Mouse (Mus musculus): ENCODE results near the gene Glt1d1. TPM values are rescaled to one million over a fixed set of nuclear protein-coding genes. Genes with fewer than 3 reads are reported as not detected.

Gene Glt1d1
- polyA plus RNA-seq, 1 experiment from 2014 or later, result 1.1 TPM

DNA sequence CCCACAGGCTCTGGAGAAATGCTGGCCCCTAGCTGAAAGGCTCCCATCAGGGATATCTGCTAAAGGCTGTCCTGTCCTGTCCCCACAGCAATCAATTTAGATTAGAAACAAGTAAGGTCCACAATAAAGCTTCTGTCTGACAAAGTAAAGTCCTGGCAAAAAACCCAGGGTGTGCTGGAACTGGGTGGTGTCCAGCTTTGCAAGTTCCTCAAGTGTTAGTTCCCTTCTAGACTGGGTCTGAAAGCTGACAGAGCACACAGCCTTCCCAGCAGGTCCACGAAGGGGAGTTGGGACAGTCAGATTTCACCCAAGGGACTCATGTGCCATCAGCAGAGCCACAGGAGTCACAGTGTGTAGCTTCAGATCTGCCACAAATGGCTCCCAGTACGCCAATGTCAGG is 24.6 kb upstream of the Glt1d1 start:
- peaks cover 6% of the 10 kb centered on the region; the same call in 1 of the 2 replicates for H3K4me1 ChIP-seq (ENCODE audit: control insufficient read depth, insufficient read depth, low read length)
- H3K9ac ChIP-seq (replicated peaks; ENCODE audit: low read length), result no peak overlapping the region
- H3K9me3 ChIP-seq (ENCODE audit: control insufficient read depth, low read length), result no peaks in the 10 kb centered on the region
- H3K27ac ChIP-seq (replicated peaks; ENCODE audit: low read depth, low read length), result no peak overlapping the region
- H3K4me2 ChIP-seq (ENCODE audit: low read length), result no peak overlapping the region
- 96% methylated on average over 2 of the region's 2 CpGs for WGBS
- no peak for DNase-seq
- peaks cover 51% of the 10 kb centered on the region for H3K36me3 ChIP-seq (ENCODE audit: control insufficient read depth, insufficient read depth, low read length)
- H3K27me3 ChIP-seq (ENCODE audit: control insufficient read depth, insufficient read depth, low read length), result no peaks in the 10 kb centered on the region
- ATAC-seq (ENCODE audit: low FRiP score, low TSS enrichment), result no peak
- no peak overlapping the region for H3K4me3 ChIP-seq (replicated peaks; ENCODE audit: low read depth, low read length)

DNA sequence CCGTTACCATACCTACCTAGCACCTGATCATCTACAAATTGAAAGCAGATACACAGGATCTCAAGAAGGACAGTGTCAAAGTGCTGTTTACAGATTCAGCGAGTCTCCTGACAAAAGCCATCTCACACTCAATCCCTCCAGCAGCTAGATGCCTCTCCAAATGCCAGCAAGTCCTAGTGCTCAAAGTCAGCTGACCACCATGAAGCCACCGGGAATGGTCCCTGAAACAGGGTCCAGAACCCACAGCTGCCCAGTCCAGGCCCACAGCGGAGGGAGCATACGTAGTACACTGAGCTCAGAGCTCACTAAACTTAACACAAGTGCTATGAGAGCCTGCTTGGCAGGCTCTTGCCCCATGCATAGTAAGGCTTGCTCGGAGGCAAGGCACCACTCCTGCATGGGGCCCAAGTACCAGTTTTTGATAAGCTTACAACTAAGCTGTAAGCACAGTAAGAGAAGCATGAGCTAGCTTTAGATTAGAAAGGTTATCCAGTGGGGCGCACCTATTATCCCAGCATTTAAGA is 22.8 kb upstream of the Glt1d1 start:
- Histone ChIP-seq H3K9me3 (ENCODE audit: control insufficient read depth, low read length) (no peaks in the 10 kb centered on the region), H3K27ac (replicated peaks; ENCODE audit: low read depth, low read length) (no peak overlapping the region), H3K4me3 (replicated peaks; ENCODE audit: low read depth, low read length) (no peak overlapping the region), H3K36me3 (ENCODE audit: control insufficient read depth, insufficient read depth, low read length) (peaks cover 33% of the 10 kb centered on the region), H3K4me1 (ENCODE audit: control insufficient read depth, insufficient read depth, low read length) (peaks cover 10% of the 10 kb centered on the region; the same call in 1 of the 2 replicates), H3K27me3 (ENCODE audit: control insufficient read depth, insufficient read depth, low read length) (no peaks in the 10 kb centered on the region), H3K9ac (replicated peaks; ENCODE audit: low read length) (no peak overlapping the region), H3K4me2 (ENCODE audit: low read length) (no peak overlapping the region)
- 90% methylated on average over 7 of the region's 7 CpGs for WGBS
- no peak for ATAC-seq (ENCODE audit: low FRiP score, low TSS enrichment)
- no peak for DNase-seq

DNA sequence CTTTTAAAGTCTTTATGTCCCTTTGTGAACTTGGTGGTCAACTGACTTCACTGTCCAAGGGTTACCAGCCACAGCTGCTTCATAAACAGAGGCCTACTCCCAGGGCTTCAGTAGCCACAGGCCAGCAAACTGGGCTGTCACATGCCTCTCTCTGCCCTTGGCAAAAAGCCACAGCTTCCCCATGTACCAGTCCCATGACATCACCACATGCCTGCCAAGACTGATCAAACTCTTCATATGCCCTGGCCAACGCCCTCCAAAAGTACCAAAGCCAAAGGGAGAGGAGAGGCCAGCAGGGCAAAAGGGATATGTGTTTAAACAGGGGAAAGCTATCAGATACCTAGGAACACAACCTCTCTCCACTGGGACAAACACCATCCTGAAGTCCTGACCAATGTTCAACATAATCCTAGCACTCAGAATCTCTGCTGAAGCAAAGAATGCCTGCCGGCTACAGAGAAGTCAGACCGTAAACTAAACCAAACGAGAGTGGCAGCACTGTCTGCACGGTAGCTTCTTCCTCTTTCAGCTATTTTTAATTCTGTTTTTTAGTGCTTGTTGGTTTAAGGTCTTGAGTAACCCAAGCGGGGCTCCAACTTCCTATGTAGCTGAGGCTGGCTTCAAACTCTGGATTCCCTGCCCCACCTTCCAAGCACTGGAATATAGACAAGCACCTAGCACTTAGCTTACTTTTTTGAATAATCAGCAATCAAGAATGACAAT is 21.1 kb upstream of the Glt1d1 start:
- peak; percentile 33 for DNase-seq
- H3K36me3 ChIP-seq (ENCODE audit: control insufficient read depth, insufficient read depth, low read length), result peaks cover 22% of the 10 kb centered on the region
- ATAC-seq (ENCODE audit: low FRiP score, low TSS enrichment), result no peak
- 79% methylated on average over 6 of the region's 6 CpGs for WGBS
- H3K27ac ChIP-seq (replicated peaks; ENCODE audit: low read depth, low read length), result no peak overlapping the region
- H3K4me3 ChIP-seq (replicated peaks; ENCODE audit: low read depth, low read length), result no peak overlapping the region
- H3K9ac ChIP-seq (replicated peaks; ENCODE audit: low read length), result no peak overlapping the region
- no peaks in the 10 kb centered on the region for H3K9me3 ChIP-seq (ENCODE audit: control insufficient read depth, low read length)
- no peak overlapping the region for H3K4me2 ChIP-seq (ENCODE audit: low read length)
- peaks cover 23% of the 10 kb centered on the region for H3K4me1 ChIP-seq (ENCODE audit: control insufficient read depth, insufficient read depth, low read length)
- H3K27me3 ChIP-seq (ENCODE audit: control insufficient read depth, insufficient read depth, low read length), result no peaks in the 10 kb centered on the region

DNA sequence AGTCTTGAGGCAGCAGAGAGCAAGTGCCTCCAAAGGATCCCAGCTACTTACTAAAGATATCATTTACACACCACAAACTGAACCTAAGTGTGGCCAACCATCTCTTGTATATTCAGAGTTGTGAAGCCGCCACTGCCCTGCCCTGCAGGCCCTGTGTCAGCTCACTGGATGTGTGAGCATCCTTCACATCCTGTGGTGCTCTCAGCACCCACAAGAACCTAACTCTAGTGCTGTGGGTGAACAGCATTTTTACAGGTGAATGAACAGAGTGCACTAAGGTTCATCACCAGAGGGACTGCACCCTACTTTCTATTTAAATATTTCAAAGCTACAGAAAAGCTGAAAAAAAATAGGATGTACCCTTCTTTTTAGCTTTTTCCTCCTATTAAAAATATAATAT is 20.2 kb upstream of the Glt1d1 start:
- Histone ChIP-seq H3K9me3 (ENCODE audit: control insufficient read depth, low read length) (no peaks in the 10 kb centered on the region), H3K27me3 (ENCODE audit: control insufficient read depth, insufficient read depth, low read length) (no peaks in the 10 kb centered on the region), H3K9ac (replicated peaks; ENCODE audit: low read length) (no peak overlapping the region), H3K27ac (replicated peaks; ENCODE audit: low read depth, low read length) (no peak overlapping the region), H3K36me3 (ENCODE audit: control insufficient read depth, insufficient read depth, low read length) (peaks cover 15% of the 10 kb centered on the region), H3K4me1 (ENCODE audit: control insufficient read depth, insufficient read depth, low read length) (peaks cover 26% of the 10 kb centered on the region), H3K4me3 (replicated peaks; ENCODE audit: low read depth, low read length) (no peak overlapping the region), H3K4me2 (ENCODE audit: low read length) (no peak overlapping the region)
- no peak for ATAC-seq (ENCODE audit: low FRiP score, low TSS enrichment)
- no peak for DNase-seq
- WGBS, result 89% methylated on average over 1 of the region's 1 CpGs

DNA sequence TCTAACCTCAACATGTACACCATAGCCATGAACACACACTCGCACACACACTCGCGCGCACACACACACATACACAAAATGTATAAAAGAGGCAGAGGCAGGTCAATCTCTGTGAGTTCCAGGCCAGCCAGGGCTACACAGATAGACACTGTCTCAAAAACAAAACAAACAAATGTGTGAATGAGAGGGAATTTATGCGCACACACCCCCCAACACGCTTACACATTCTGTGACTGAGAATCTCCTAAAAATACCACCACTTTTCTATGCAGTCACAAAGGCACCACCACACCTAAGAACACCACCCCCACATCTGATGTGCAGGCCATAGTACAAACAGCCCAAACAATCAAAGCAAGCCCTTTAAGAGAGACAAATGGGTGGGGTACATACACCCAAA is 19.7 kb upstream of the Glt1d1 start:
- Histone ChIP-seq H3K9me3 (ENCODE audit: control insufficient read depth, low read length) (no peaks in the 10 kb centered on the region), H3K27ac (replicated peaks; ENCODE audit: low read depth, low read length) (no peak overlapping the region), H3K9ac (replicated peaks; ENCODE audit: low read length) (no peak overlapping the region), H3K4me1 (ENCODE audit: control insufficient read depth, insufficient read depth, low read length) (peaks cover 26% of the 10 kb centered on the region), H3K4me2 (ENCODE audit: low read length) (no peak overlapping the region), H3K36me3 (ENCODE audit: control insufficient read depth, insufficient read depth, low read length) (peaks cover 13% of the 10 kb centered on the region), H3K4me3 (replicated peaks; ENCODE audit: low read depth, low read length) (no peak overlapping the region), H3K27me3 (ENCODE audit: control insufficient read depth, insufficient read depth, low read length) (no peaks in the 10 kb centered on the region)
- ATAC-seq (ENCODE audit: low FRiP score, low TSS enrichment) (no peak), DNase-seq (no peak)
- 96% methylated on average over 6 of the region's 6 CpGs for WGBS

DNA sequence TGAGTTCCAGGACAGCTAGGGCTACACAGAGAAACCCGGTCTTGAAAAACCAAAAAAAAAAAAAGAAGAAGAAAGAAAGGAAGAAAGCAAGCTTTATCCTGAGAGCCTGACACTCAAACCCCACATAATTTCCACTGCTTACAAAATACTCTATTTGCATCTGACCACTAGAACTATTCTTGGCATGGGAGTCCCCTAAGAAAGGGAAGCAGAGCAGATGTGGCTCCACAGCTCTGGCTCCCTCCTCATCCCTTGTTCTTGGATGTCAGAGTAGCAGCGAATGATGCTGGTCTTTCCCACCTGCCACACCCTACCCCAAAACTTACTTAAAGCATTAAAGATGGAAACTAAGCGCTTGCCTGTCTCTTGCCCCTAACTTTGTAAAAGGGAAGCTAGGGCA is 16.6 kb upstream of the Glt1d1 start:
- Histone ChIP-seq H3K4me3 (replicated peaks; ENCODE audit: low read depth, low read length) (peak overlapping the region; percentile 95), H3K4me2 (ENCODE audit: low read length) (peak overlapping the region; percentile 90), H3K27me3 (ENCODE audit: control insufficient read depth, insufficient read depth, low read length) (no peaks in the 10 kb centered on the region), H3K4me1 (ENCODE audit: control insufficient read depth, insufficient read depth, low read length) (peaks cover 26% of the 10 kb centered on the region), H3K27ac (replicated peaks; ENCODE audit: low read depth, low read length) (no peak overlapping the region), H3K9me3 (ENCODE audit: control insufficient read depth, low read length) (no peaks in the 10 kb centered on the region), H3K9ac (replicated peaks; ENCODE audit: low read length) (peak overlapping the region; percentile 96; the same call in 1 of the 2 replicates), H3K36me3 (ENCODE audit: control insufficient read depth, insufficient read depth, low read length) (no peaks in the 10 kb centered on the region)
- DNase-seq, result no peak
- WGBS, result 81% methylated on average over 3 of the region's 3 CpGs
- ATAC-seq (ENCODE audit: low FRiP score, low TSS enrichment), result no peak

DNA sequence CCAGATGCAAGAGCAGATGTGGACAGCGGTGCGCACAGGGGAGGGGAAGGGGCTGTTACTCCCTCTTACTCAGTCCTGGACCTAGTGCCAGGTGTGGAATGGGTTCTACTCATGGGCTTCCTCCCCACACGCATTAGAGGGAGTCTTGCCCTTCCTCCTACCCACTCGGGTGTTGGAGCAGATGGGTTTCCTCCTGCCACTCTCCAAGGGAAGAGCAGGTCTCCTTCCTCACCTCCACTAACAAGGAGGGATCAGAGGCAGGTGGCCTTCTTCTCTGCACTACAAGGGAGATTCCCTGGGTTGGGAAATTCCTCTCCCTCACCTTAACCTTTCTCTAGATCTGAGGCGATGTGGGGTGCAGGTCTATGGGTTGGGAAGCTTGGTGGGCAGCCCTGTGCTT is 15.9 kb upstream of the Glt1d1 start:
- Histone ChIP-seq H3K9ac (replicated peaks; ENCODE audit: low read length) (peak overlapping the region; percentile 96), H3K9me3 (ENCODE audit: control insufficient read depth, low read length) (no peaks in the 10 kb centered on the region), H3K4me3 (replicated peaks; ENCODE audit: low read depth, low read length) (peak overlapping the region; percentile 95), H3K27me3 (ENCODE audit: control insufficient read depth, insufficient read depth, low read length) (no peaks in the 10 kb centered on the region), H3K4me1 (ENCODE audit: control insufficient read depth, insufficient read depth, low read length) (peaks cover 21% of the 10 kb centered on the region), H3K27ac (replicated peaks; ENCODE audit: low read depth, low read length) (no peak overlapping the region), H3K36me3 (ENCODE audit: control insufficient read depth, insufficient read depth, low read length) (no peaks in the 10 kb centered on the region), H3K4me2 (ENCODE audit: low read length) (peak overlapping the region; percentile 90)
- ATAC-seq (ENCODE audit: low FRiP score, low TSS enrichment), result no peak
- WGBS, result 29% methylated on average over 5 of the region's 5 CpGs
- no peak for DNase-seq

DNA sequence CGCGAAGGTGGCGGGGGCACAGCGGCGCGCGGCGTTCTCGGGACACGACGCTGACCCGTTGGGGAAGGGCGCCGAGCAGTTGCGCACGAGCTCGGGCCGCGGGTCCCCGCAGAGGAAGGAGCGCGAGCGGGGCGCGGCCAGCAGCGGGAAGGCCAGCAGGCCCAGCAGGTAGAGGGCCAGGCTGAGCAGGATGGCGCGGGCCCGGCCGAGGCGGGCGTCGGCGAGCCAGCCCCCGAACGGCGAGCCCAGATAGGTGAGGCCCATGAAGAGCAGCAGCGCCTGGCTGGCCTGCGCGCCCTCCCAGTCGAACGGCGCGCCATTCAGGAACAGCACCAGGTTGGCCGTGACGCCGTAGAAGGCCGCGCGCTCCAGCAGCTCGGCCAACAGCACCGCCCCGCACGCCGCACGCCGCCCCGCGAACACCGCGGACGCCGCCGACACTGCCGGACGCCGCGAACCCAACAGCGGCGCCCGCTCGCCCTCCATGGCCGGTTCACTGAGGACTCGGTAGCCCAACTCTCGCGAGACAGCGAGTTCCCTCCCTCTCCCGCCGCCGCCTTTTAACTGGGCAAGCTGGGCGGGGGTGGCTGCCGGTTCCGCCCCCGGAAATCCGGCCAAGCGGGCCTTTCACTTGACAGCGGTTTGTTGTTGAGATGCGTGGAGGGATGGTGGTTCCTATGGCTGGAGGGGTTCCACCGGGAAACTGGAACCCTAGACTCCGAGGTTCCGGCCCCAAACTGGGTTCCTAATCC is 15.0 kb upstream of the Glt1d1 start:
- H3K27ac ChIP-seq (replicated peaks; ENCODE audit: low read depth, low read length), result peak overlapping the region; percentile 83
- peak; percentile 98 for DNase-seq
- H3K4me3 ChIP-seq (replicated peaks; ENCODE audit: low read depth, low read length), result peak overlapping the region; percentile 95
- peak overlapping the region; percentile 96 for H3K9ac ChIP-seq (replicated peaks; ENCODE audit: low read length)
- under 1% methylated on average over 91 of the region's 91 CpGs for WGBS
- H3K9me3 ChIP-seq (ENCODE audit: control insufficient read depth, low read length), result no peaks in the 10 kb centered on the region
- no peaks in the 10 kb centered on the region for H3K36me3 ChIP-seq (ENCODE audit: control insufficient read depth, insufficient read depth, low read length)
- H3K4me2 ChIP-seq (ENCODE audit: low read length), result peak overlapping the region; percentile 90
- peaks cover 20% of the 10 kb centered on the region for H3K4me1 ChIP-seq (ENCODE audit: control insufficient read depth, insufficient read depth, low read length)
- H3K27me3 ChIP-seq (ENCODE audit: control insufficient read depth, insufficient read depth, low read length), result no peaks in the 10 kb centered on the region
- peak; percentile 94 for ATAC-seq (ENCODE audit: low FRiP score, low TSS enrichment)

All from midbrain, embryonic 14.5 days (tissue).